Mouse (Mus musculus): ENCODE results near the gene Bst1. TPM values are rescaled to one million over a fixed set of nuclear protein-coding genes. Genes with fewer than 3 reads are reported as not detected.

Gene Bst1
- total RNA-seq, 1 experiment from 2014 or later, result 3.8 TPM

- ATAC-seq (replicated peaks; ENCODE audit: insufficient number of reproducible peaks, low FRiP score, low TSS enrichment, poor library complexity, severe bottlenecking), result no peak
Observed at GRCm38 (mm10) chr5:43847555-43847954, 28.9 kb downstream of the Bst1 start.

DNA sequence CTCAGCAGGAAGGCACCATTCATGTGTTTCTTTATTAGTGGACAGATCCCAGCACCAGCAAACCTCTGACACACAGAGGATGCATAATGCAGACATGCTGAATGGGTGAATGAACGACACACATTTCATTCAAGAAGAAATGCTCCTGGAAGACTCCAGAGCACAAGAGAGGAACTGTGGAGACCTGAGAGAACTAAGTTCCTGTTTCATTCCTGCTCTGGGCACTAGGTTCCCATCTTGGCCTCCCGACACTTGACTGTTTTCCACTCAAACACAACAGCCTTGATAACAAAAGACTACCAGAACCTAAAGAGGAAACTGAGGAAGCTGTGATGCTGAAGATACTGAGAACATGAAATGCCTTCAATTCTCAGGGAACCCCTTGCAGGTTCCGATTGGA is 29.6 kb downstream of the Bst1 start:
- ATAC-seq (replicated peaks; ENCODE audit: insufficient number of reproducible peaks, low FRiP score, low TSS enrichment, poor library complexity, severe bottlenecking), result 0 out of 2 replicates have a peak, but pooled peaks have one; percentile 11

DNA sequence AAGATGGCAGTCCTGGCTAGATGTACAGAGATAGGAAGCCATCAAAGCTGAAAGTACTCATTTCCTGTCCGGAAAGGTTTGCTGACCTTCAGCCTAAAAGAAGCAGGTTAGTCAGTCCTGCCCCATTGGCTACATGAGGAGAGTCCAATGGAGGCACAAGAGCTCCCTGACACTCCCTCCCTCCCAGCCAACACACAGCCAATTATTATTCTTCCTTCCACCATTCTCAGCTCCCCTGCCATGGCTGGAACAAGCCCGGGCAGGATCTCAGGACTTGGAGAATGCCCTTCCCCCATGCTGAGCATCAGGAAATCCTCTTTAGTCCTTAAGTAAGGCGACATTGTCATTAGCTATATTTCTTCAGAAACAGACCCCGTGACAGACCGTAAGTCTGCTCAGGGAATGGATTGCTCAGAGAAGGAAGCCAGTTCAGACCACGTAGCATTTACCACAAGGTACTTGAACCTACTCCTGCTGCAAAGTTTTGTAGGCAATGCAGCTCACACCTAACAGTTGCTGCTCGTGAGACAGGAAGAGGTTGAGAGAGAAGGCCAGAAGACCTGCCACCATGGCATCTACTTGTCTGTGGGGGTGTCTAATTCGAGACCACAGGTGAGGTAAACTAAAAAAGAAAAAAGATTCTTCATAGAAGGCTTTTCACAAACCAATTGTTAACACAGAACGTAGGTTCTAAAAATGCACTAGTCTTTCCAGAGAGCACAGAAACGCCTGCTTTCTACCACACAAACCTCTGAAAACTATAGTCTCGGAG is 34.6 kb downstream of the Bst1 start:
- ATAC-seq (replicated peaks; ENCODE audit: insufficient number of reproducible peaks, low FRiP score, low TSS enrichment, poor library complexity, severe bottlenecking), result no peak

DNA sequence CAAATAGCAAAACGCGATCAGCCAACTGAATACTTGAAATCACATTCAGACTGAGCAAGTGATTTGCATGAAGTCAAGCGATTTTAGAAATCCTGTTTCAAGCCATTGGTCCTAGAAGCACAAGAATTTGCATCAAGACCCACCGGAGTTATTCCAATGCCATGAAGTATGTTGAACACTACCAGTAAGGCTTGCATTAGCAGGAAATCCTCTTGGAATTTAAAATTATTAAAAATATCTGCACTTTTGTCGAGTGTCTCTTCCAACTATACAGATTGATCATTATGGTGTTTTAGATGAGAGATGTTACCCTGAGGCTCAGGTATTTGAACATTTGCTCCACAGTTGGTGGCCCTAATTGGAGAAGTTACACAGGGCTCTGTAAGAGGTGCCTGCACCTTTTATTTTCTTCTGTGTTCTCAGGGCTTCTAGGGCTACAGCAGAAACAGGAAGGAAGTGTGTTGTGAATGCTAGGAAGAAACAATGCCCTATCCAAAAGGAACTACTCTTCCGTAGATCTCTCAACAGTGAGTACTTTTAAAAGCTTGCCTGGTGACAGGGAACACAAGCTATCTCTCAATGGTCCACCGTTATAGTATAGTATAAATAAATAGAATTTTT is 35.3 kb downstream of the Bst1 start:
- no peak for ATAC-seq (replicated peaks; ENCODE audit: insufficient number of reproducible peaks, low FRiP score, low TSS enrichment, poor library complexity, severe bottlenecking)

- peak; percentile 58; the same call in 1 of the 2 replicates for ATAC-seq (replicated peaks; ENCODE audit: insufficient number of reproducible peaks, low FRiP score, low TSS enrichment, poor library complexity, severe bottlenecking)
Observed at GRCm38 (mm10) chr5:43855769-43856168, 37.1 kb downstream of the Bst1 start.

DNA sequence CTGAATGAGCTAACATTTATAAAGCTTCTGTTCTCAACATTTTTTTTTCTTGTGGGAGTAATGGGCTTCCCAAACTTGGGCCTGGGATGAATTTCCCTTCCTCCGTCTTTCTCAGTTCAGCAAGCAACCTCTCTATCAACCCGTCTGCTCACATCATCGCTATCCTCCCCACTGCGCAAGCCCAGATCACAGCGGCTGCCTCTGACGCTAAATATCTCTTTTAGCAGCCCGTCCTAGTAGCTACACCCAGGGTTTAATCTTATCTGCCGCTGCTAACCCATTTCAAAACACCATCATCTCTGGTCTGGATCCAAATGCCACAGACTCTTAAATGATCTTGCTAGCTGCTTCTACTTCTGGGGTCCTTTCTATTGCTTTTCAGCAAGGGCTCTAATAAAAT is 41.0 kb downstream of the Bst1 start:
- ATAC-seq (replicated peaks; ENCODE audit: insufficient number of reproducible peaks, low FRiP score, low TSS enrichment, poor library complexity, severe bottlenecking), result no peak

DNA sequence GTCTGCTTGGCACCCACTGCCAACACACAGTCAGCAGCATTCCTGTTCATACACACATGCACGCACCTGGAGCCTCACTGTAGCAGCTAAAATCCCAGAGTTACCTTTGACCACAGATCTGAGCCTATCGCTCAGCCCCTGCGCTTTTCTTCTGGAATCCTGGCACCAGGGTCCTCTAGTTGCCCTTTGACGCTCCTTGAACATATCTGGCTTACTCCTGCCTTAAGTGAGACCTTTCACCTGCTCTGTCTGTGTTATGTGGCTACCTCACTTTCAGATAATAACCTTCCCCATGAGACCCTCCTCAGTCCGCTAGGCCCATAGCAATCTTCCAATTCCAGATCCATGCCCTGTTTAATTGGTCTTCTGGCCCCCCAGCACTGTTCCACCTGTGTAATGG is 41.4 kb downstream of the Bst1 start:
- ATAC-seq (replicated peaks; ENCODE audit: insufficient number of reproducible peaks, low FRiP score, low TSS enrichment, poor library complexity, severe bottlenecking), result no peak

DNA sequence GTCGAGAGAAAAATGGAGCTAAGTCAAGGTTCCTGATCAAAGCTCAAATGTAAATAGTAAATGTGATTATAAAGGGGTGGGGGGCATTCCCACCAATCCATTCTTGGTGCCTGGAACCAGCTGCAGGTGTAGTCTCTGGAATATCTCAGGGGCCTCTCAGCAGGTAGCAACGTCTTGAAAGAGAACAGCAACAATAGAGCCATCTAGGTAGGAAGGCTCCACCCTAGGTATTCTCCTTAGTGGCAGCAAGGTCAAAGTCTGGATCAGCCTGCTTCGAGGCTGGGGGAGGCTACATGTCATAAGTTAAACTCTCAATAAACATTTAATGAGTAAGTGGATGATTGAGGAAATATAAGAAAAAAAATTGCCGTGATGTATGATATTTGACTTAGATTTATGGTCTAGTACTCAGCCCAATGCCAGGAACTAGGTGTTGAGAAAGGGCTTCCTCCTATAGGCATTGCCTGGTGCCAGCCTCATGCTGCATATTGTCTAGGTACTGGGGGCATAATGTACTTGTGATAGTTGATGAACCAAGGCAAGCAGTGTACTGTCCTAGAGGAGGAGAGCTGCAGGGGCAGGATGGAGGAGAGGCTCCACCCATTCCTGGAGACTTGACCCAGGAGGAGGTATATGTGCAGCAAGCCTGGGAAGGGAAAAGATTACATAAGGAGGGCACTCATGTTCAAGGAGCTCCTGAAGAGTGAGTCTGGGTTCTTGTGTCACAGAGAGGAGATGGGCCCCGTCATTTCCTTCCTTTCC is 42.2 kb downstream of the Bst1 start:
- no peak for ATAC-seq (replicated peaks; ENCODE audit: insufficient number of reproducible peaks, low FRiP score, low TSS enrichment, poor library complexity, severe bottlenecking)

DNA sequence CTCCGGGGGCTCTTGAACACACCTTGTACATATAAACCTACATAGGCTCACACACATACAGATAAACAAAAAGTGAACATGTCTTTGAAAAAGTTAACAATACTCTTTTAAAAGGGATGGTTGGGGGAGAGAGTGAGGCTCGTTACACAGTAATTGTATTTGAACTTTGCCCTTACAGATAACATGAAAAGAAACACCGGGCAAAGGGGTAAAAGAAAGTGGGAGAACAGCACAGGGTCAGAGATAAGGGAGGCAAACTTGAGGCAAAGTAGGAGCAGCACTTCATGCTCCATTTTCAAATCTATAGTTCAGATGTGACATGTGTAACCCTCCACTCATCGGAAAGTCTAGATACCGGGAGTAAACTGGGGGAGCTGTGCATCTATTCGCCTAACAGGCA is 45.0 kb downstream of the Bst1 start:
- no peak for ATAC-seq (replicated peaks; ENCODE audit: insufficient number of reproducible peaks, low FRiP score, low TSS enrichment, poor library complexity, severe bottlenecking)

DNA sequence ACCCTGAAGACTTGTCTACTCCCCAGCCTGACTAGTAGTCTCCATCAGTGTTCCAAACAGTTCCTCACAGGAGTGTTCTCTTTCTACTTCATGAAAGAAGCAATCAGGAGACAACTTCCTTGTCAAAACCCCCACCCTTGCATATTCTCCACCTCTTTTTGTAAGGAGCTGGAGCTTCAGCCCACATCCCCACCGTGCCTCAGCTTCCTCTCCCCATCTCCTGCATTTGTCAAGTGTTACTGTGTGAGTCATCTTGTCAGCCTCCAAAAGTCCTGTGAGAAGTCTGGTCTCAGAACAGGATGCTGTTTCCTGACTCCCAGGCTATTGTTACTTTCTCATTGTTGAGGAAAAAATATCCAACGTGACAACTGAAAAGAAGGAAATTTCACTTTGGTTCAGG is 46.6 kb downstream of the Bst1 start:
- ATAC-seq (replicated peaks; ENCODE audit: insufficient number of reproducible peaks, low FRiP score, low TSS enrichment, poor library complexity, severe bottlenecking), result no peak

GRCm38 (mm10) chr5:43868253-43868652 is 49.6 kb downstream of the Bst1 start, which contains the start of gene Cd38:
Cd38 (plus strand) TSS chr5:43868553.
- no peak for ATAC-seq (replicated peaks; ENCODE audit: insufficient number of reproducible peaks, low FRiP score, low TSS enrichment, poor library complexity, severe bottlenecking)

DNA sequence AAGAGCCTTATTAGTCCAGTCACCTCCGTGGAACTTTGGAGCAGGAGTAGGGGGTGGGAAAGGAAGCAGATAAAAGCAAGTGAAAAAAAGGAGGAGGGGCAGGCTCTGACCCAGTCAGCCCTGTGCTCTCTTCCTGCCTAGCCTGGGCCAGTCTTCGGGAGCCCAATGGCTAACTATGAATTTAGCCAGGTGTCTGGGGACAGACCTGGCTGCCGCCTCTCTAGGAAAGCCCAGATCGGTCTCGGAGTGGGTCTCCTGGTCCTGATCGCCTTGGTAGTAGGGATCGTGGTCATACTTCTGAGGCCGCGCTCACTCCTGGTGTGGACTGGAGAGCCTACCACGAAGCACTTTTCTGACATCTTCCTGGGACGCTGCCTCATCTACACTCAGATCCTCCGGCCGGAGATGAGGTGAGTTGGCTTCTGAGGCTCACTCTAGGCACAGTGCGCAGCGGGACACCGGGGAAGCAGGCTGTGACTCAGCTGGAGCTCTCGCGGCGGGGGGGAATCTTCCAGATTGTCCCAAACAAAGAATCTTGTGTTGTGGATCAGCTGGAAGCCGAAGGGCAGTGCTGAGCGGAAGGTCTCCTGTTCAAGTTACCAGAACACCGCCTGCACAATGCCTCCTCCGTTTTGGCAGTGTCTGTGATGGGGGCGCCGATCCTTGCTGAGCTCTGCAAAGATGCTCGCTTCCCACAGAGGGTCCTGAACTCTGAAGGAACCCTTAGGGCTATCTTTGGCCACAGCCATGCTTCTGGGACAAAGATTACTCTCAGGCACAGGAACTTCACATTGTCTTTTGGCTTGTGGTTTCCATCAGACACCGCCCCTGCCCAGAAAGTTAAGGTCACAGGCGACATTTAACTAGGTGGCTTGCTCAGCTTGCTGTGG is 50.3 kb downstream of the Bst1 start:
- ATAC-seq (replicated peaks; ENCODE audit: insufficient number of reproducible peaks, low FRiP score, low TSS enrichment, poor library complexity, severe bottlenecking), result peak; percentile 43; the same call in 1 of the 2 replicates

DNA sequence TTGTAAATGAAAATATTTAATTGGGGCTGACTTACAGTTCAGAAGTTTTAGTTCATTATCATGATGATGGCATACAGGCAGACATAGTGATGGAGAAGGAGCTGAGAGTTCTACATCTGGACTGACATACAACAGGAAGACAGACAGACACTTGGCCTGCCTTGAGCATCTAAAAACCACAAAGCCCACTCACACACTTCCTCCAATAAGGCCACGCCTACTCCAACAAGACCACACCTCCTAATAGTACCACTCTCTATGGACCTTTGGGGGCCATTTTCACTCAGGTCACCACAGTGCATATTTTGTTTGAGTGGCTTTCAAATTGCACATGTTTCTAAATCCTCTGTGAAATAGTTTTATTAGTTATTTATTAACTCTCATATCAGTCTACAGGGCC is 53.2 kb downstream of the Bst1 start:
- ATAC-seq (replicated peaks; ENCODE audit: insufficient number of reproducible peaks, low FRiP score, low TSS enrichment, poor library complexity, severe bottlenecking), result no peak

GRCm38 (mm10) chr5:43872652-43873051 is 54.0 kb downstream of the Bst1 start:
- ATAC-seq (replicated peaks; ENCODE audit: insufficient number of reproducible peaks, low FRiP score, low TSS enrichment, poor library complexity, severe bottlenecking), result no peak

DNA sequence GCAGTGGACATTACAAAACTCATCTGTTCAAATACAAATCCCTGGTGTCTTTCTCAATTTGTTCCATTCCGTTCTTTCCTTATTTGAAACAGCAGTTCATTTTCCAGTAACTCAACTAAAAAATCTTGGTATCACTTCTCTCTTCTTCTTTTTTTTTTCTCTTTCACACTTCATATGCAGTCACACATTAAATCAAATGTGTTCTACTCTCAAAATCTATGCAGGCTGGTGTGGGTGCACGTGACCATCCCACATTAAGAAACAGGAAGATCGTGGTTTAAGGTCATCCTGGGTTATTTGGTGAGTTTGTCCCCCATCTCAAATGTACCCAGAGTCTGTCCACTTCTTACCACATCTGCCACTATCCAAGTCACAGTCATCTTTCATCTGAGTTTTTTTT is 63.3 kb downstream of the Bst1 start:
- ATAC-seq (replicated peaks; ENCODE audit: insufficient number of reproducible peaks, low FRiP score, low TSS enrichment, poor library complexity, severe bottlenecking), result peak; percentile 66

- peak; percentile 67 for ATAC-seq (replicated peaks; ENCODE audit: insufficient number of reproducible peaks, low FRiP score, low TSS enrichment, poor library complexity, severe bottlenecking)
Observed at GRCm38 (mm10) chr5:43885060-43885820, 66.6 kb downstream of the Bst1 start.

- peak; percentile 52; the same call in 1 of the 2 replicates for ATAC-seq (replicated peaks; ENCODE audit: insufficient number of reproducible peaks, low FRiP score, low TSS enrichment, poor library complexity, severe bottlenecking)
Observed at GRCm38 (mm10) chr5:43892386-43892785, 73.7 kb downstream of the Bst1 start.
